Mouse (Mus musculus): ENCODE measurements at regions not wholly inside any gene's neighbourhood (a gene's known extent, or its start where the extent isn't known, plus 50 kb on each side); places are given as distances from the start of the nearest gene placed in this dataset.
A peak's percentile ranks its signal among the peaks of the same experiment; 100 is the strongest.

GRCm38 (mm10) chr10:68354335-68355231 is 76.0 kb upstream of the Arid5b start:
- Histone ChIP-seq H3K9ac (no peak overlapping the region), H3K27me3 (no peaks in the 10 kb centered on the region), H3K36me3 (no peaks in the 10 kb centered on the region), H3K4me2 (replicated peaks) (peak overlapping the region; percentile 39), H3K4me3 (no peak overlapping the region), H3K9me3 (no peaks in the 10 kb centered on the region), H3K4me1 (peaks cover 23% of the 10 kb centered on the region; the same call in 1 of the 2 replicates), H3K27ac (peak overlapping the region; percentile 76)
- 21% methylated on average over 7 of the region's 8 CpGs for WGBS
- no peak for ATAC-seq (ENCODE audit: insufficient number of reproducible peaks, insufficient read depth, low FRiP score, low TSS enrichment)

GRCm38 (mm10) chr10:68353692-68354232 is 75.2 kb upstream of the Arid5b start:
- peak overlapping the region; percentile 39 for H3K4me2 ChIP-seq (replicated peaks)
- whole genome bisulfite sequencing = 24% methylated on average over 18 of the region's 18 CpGs
- H3K36me3 ChIP-seq = no peaks in the 10 kb centered on the region
- ATAC-seq (ENCODE audit: insufficient number of reproducible peaks, insufficient read depth, low FRiP score, low TSS enrichment) = no peak
- H3K27me3 ChIP-seq = no peaks in the 10 kb centered on the region
- peak overlapping the region; percentile 76; the same call in 1 of the 2 replicates for H3K27ac ChIP-seq
- peaks cover 23% of the 10 kb centered on the region; the same call in 1 of the 2 replicates for H3K4me1 ChIP-seq
- no peaks in the 10 kb centered on the region for H3K9me3 ChIP-seq
- no peak overlapping the region for H3K9ac ChIP-seq
- no peak overlapping the region for H3K4me3 ChIP-seq

- H3K9me3 ChIP-seq = no peaks in the 10 kb centered on the region
- H3K4me3 ChIP-seq = no peak overlapping the region
- H3K36me3 ChIP-seq = no peaks in the 10 kb centered on the region
- peaks cover 19% of the 10 kb centered on the region; the same call in 1 of the 2 replicates for H3K4me1 ChIP-seq
- no peak overlapping the region for H3K9ac ChIP-seq
- H3K27ac ChIP-seq = no peak overlapping the region
- no peak overlapping the region for H3K4me2 ChIP-seq (replicated peaks)
- WGBS = 73% methylated on average over 8 of the region's 8 CpGs
- ATAC-seq (ENCODE audit: insufficient number of reproducible peaks, insufficient read depth, low FRiP score, low TSS enrichment) = no peak
- no peaks in the 10 kb centered on the region for H3K27me3 ChIP-seq
Measured at GRCm38 (mm10) chr10:68351841-68352555, 73.5 kb upstream of the Arid5b start.

- Histone ChIP-seq H3K27me3 (no peaks in the 10 kb centered on the region), H3K9ac (no peak overlapping the region), H3K36me3 (no peaks in the 10 kb centered on the region), H3K4me3 (no peak overlapping the region), H3K4me2 (replicated peaks) (no peak overlapping the region), H3K4me1 (peaks cover 16% of the 10 kb centered on the region; the same call in 1 of the 2 replicates), H3K9me3 (no peaks in the 10 kb centered on the region), H3K27ac (no peak overlapping the region)
- ATAC-seq (ENCODE audit: insufficient number of reproducible peaks, insufficient read depth, low FRiP score, low TSS enrichment) = no peak
- WGBS = 63% methylated on average over 5 of the region's 5 CpGs
Measured at GRCm38 (mm10) chr10:68351441-68351840, 72.9 kb upstream of the Arid5b start.

- no peaks in the 10 kb centered on the region for H3K27me3 ChIP-seq
- 82% methylated on average over 12 of the region's 12 CpGs for WGBS
- H3K9ac ChIP-seq = no peak overlapping the region
- H3K36me3 ChIP-seq = no peaks in the 10 kb centered on the region
- H3K27ac ChIP-seq = no peak overlapping the region
- peaks cover 21% of the 10 kb centered on the region; the same call in 1 of the 2 replicates for H3K4me1 ChIP-seq
- H3K4me2 ChIP-seq (replicated peaks) = no peak overlapping the region
- ATAC-seq (ENCODE audit: insufficient number of reproducible peaks, insufficient read depth, low FRiP score, low TSS enrichment) = no peak
- no peak overlapping the region for H3K4me3 ChIP-seq
- H3K9me3 ChIP-seq = no peaks in the 10 kb centered on the region
Measured at GRCm38 (mm10) chr10:68350798-68351197, 72.3 kb upstream of the Arid5b start.

GRCm38 (mm10) chr10:68347806-68348205 is 69.3 kb upstream of the Arid5b start:
- no peaks in the 10 kb centered on the region for H3K27me3 ChIP-seq
- ATAC-seq (ENCODE audit: insufficient number of reproducible peaks, insufficient read depth, low FRiP score, low TSS enrichment) = no peak
- no peak overlapping the region for H3K27ac ChIP-seq
- no peak overlapping the region for H3K9ac ChIP-seq
- H3K9me3 ChIP-seq = peaks cover 5% of the 10 kb centered on the region; the same call in 1 of the 2 replicates
- no peak overlapping the region for H3K4me2 ChIP-seq (replicated peaks)
- 85% methylated on average over 7 of the region's 7 CpGs for WGBS
- no peaks in the 10 kb centered on the region for H3K36me3 ChIP-seq
- H3K4me3 ChIP-seq = no peak overlapping the region
- peaks cover 10% of the 10 kb centered on the region; the same call in 1 of the 2 replicates for H3K4me1 ChIP-seq

GRCm38 (mm10) chr10:68344991-68345720 is 66.6 kb upstream of the Arid5b start:
- Histone ChIP-seq H3K9me3 (peaks cover 9% of the 10 kb centered on the region; the same call in 1 of the 2 replicates), H3K4me1 (peaks cover 8% of the 10 kb centered on the region; the same call in 1 of the 2 replicates), H3K9ac (no peak overlapping the region), H3K4me3 (no peak overlapping the region), H3K4me2 (replicated peaks) (no peak overlapping the region), H3K27ac (no peak overlapping the region), H3K36me3 (no peaks in the 10 kb centered on the region), H3K27me3 (no peaks in the 10 kb centered on the region)
- 88% methylated on average over 18 of the region's 18 CpGs for WGBS
- no peak for ATAC-seq (ENCODE audit: insufficient number of reproducible peaks, insufficient read depth, low FRiP score, low TSS enrichment)

GRCm38 (mm10) chr10:68344211-68344610 is 65.7 kb upstream of the Arid5b start:
- Histone ChIP-seq H3K27me3 (no peaks in the 10 kb centered on the region), H3K9ac (no peak overlapping the region), H3K27ac (no peak overlapping the region), H3K4me1 (peaks cover 8% of the 10 kb centered on the region; the same call in 1 of the 2 replicates), H3K36me3 (no peaks in the 10 kb centered on the region), H3K4me3 (no peak overlapping the region), H3K4me2 (replicated peaks) (no peak overlapping the region), H3K9me3 (peaks cover 9% of the 10 kb centered on the region; the same call in 1 of the 2 replicates)
- ATAC-seq (ENCODE audit: insufficient number of reproducible peaks, insufficient read depth, low FRiP score, low TSS enrichment) = no peak
- WGBS = 83% methylated on average over 2 of the region's 2 CpGs

- Histone ChIP-seq H3K27ac (no peak overlapping the region), H3K4me2 (replicated peaks) (no peak overlapping the region), H3K36me3 (no peaks in the 10 kb centered on the region), H3K4me3 (no peak overlapping the region), H3K9ac (no peak overlapping the region), H3K4me1 (no peaks in the 10 kb centered on the region), H3K9me3 (no peaks in the 10 kb centered on the region), H3K27me3 (no peaks in the 10 kb centered on the region)
- no peak for ATAC-seq (ENCODE audit: insufficient number of reproducible peaks, insufficient read depth, low FRiP score, low TSS enrichment)
- 91% methylated on average over 5 of the region's 5 CpGs for WGBS
Measured at GRCm38 (mm10) chr10:68334054-68334453, 55.5 kb upstream of the Arid5b start.
